Mouse (Mus musculus) kidney, embryonic 16.5 days (tissue): ENCODE measurements at regions not wholly inside any gene's neighbourhood (a gene's known extent, or its start where the extent isn't known, plus 50 kb on each side); places are given as distances from the start of the nearest gene placed in this dataset.

Source experiments
- ATAC-seq: fragments of 200-750 bp; cut with Nextera tagmentation; 2 replicates; pipeline ENCODE4 v1.8.0; 2017; ENCODE audit warnings: moderate TSS enrichment; ENCODE audit not compliant: low FRiP score, low TSS enrichment
- H3K27ac ChIP-seq: fragments of 300-500 bp; sonication (generic); 2 replicates; pipeline ENCODE4 v1.5.1; 2014; ENCODE audit warnings: low read length
- H3K27me3 ChIP-seq: fragments of 300-500 bp; sonication (generic); 2 replicates; pipeline ENCODE4 v1.6.1; 2014; ENCODE audit warnings: low read length, control low read depth, mixed read lengths; ENCODE audit not compliant: insufficient read depth
- H3K36me3 ChIP-seq: fragments of 300-500 bp; sonication (generic); 2 replicates; pipeline ENCODE4 v1.6.1; 2014; ENCODE audit warnings: low read length, control low read depth, mixed read lengths; ENCODE audit not compliant: insufficient read depth
- H3K4me1 ChIP-seq: fragments of 300-500 bp; sonication (generic); 2 replicates; pipeline ENCODE4 v1.6.1; 2014; ENCODE audit warnings: low read length, control low read depth, mixed read lengths; ENCODE audit not compliant: insufficient read depth
- H3K4me2 ChIP-seq: fragments of 300-500 bp; sonication (generic); replicated peaks from 2 replicates; pipeline ENCODE4 v1.6.1; 2014; ENCODE audit warnings: low read depth, low read length
- H3K4me3 ChIP-seq: fragments of 300-500 bp; sonication (generic); 2 replicates; pipeline ENCODE4 v1.5.1; 2014; ENCODE audit warnings: mild to moderate bottlenecking, low read length
- H3K9ac ChIP-seq: fragments of 300-500 bp; sonication (generic); replicated peaks from 2 replicates; pipeline ENCODE4 v1.6.1; 2014; ENCODE audit warnings: low read length
- H3K9me3 ChIP-seq: fragments of 300-500 bp; sonication (generic); 2 replicates; pipeline ENCODE4 v1.6.1; 2016; ENCODE audit warnings: low read length, control low read depth
- WGBS: fragments of 180-500 bp; shearing (Covaris S2); extraction: QIAGEN DNeasy Blood & Tissue Kit; methylation state at CpG from one replicate; pipeline ENCODE4 v1.1.7; 2014; 5-methylcytosine and 5-hydroxymethylcytosine counted together

DNA sequence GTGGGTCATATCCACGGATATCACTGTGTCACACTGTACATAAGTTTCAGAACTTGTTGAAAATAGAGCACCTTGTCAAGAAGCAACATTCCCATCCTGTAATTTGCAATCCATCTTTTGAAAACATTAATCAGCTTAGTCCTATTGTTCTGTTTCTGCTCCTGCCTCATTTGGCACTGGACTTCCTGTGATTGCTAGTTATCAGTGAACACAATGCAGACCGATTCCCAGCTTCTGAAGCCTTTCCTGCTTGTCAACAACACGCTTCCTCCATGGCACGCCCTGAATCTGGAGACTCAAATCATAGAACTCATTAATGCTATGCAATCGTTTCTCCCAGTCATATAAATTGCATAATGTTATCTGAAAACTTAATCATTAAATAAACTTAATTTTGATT, 1815.8 kb upstream of the Gm38303 start:
- H3K9ac ChIP-seq = no peak overlapping the region
- WGBS = 73% methylated on average over 5 of the region's 5 CpGs
- no peaks in the 10 kb centered on the region for H3K9me3 ChIP-seq
- no peak overlapping the region for H3K4me2 ChIP-seq
- H3K4me1 ChIP-seq = no peaks in the 10 kb centered on the region
- ATAC-seq = peak; percentile 31; the same call in 1 of the 2 replicates
- no peak overlapping the region for H3K4me3 ChIP-seq
- H3K36me3 ChIP-seq = no peaks in the 10 kb centered on the region
- no peaks in the 10 kb centered on the region for H3K27me3 ChIP-seq
- no peak overlapping the region for H3K27ac ChIP-seq
